Mouse (Mus musculus): ENCODE results near the gene Fcrl5. TPM values are rescaled to one million over a fixed set of nuclear protein-coding genes. Genes with fewer than 3 reads are reported as not detected.
A peak's percentile ranks its signal among the peaks of the same experiment; 100 is the strongest.

Fcrl5 gene
- polyA plus RNA-seq, 1 experiment from 2014 or later: not detected

GRCm38 (mm10) chr3:87525043-87525836 is 89.7 kb downstream of the Fcrl5 start, which contains the start of gene Etv3:
Gene Etv3, plus strand, starts transcription at chr3:87525407.
- Histone ChIP-seq H3K4me2 (ENCODE audit: low read length) (peak within 1 kb of the TSS; percentile 87), H3K27ac (replicated peaks in 1 of 2; ENCODE audit: control insufficient read depth in 1 of 2, insufficient read depth in 1 of 2, low read depth in 2 of 2, low read length in 2 of 2) (peak within 1 kb of the TSS; percentile 92 to 93), H3K9me3 (ENCODE audit: control insufficient read depth, low read length) (no peaks in the 10 kb centered on the region), H3K4me3 (ENCODE audit: control insufficient read depth in 1 of 2, insufficient read depth in 1 of 2, low read depth in 1 of 2, low read length in 2 of 2) (peak within 1 kb of the TSS; percentile 90 to 98), H3K9ac (ENCODE audit: low read length) (peak within 1 kb of the TSS; percentile 98), H3K27me3 (ENCODE audit: control insufficient read depth, insufficient read depth, low read length) (no peaks in the 10 kb centered on the region), H3K36me3 (ENCODE audit: control insufficient read depth, insufficient read depth, low read length) (peaks cover 32% of the 10 kb centered on the region), H3K4me1 (ENCODE audit: control insufficient read depth in 2 of 2, insufficient read depth in 2 of 2, low read length in 2 of 2) (peaks cover 11 to 30% of the 10 kb centered on the region in 2 experiments)
- WGBS: 3% methylated on average over 64 of the region's 64 CpGs
- peak; percentile 95 for ATAC-seq (ENCODE audit: insufficient number of reproducible peaks, insufficient read depth, low FRiP score, low read depth)

GRCm38 (mm10) chr3:87525837-87526570 is 90.4 kb downstream of the Fcrl5 start:
- peaks cover 10 to 30% of the 10 kb centered on the region in 2 experiments for H3K4me1 ChIP-seq (ENCODE audit: control insufficient read depth in 2 of 2, insufficient read depth in 2 of 2, low read length in 2 of 2)
- 6% methylated on average over 27 of the region's 27 CpGs for WGBS
- H3K4me2 ChIP-seq (ENCODE audit: low read length): peak overlapping the region; percentile 87
- peak overlapping the region; percentile 92 to 93 for H3K27ac ChIP-seq (replicated peaks in 1 of 2; ENCODE audit: control insufficient read depth in 1 of 2, insufficient read depth in 1 of 2, low read depth in 2 of 2, low read length in 2 of 2)
- H3K4me3 ChIP-seq (ENCODE audit: control insufficient read depth in 1 of 2, insufficient read depth in 1 of 2, low read depth in 1 of 2, low read length in 2 of 2): peak overlapping the region; percentile 90 to 98
- no peaks in the 10 kb centered on the region for H3K9me3 ChIP-seq (ENCODE audit: control insufficient read depth, low read length)
- no peaks in the 10 kb centered on the region for H3K27me3 ChIP-seq (ENCODE audit: control insufficient read depth, insufficient read depth, low read length)
- peak overlapping the region; percentile 98 for H3K9ac ChIP-seq (ENCODE audit: low read length)
- peak; percentile 8; the same call in 1 of the 2 replicates for ATAC-seq (ENCODE audit: insufficient number of reproducible peaks, insufficient read depth, low FRiP score, low read depth)
- peaks cover 39% of the 10 kb centered on the region for H3K36me3 ChIP-seq (ENCODE audit: control insufficient read depth, insufficient read depth, low read length)

DNA sequence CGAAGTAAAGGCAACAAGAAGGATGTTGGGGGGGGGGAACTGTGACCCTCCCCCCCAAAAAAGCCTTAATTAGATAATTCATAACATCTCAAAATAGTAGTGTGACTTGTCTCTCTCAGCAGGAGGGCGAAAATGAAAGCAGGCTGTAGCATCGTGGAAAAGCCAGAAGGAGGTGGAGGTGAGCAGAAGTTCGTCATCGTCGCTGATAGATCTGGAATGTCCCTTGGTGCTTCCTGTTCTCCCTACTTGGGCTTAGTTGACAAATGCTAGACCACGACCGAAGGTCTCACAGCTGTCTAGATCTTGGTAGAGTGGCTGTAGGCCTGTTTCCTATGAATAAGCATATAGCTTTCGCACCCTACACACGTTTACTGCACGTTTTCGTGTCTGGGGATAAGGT is 91.6 kb downstream of the Fcrl5 start:
- Histone ChIP-seq H3K9me3 (ENCODE audit: control insufficient read depth, low read length) (no peaks in the 10 kb centered on the region), H3K9ac (ENCODE audit: low read length) (no peak overlapping the region), H3K27me3 (ENCODE audit: control insufficient read depth, insufficient read depth, low read length) (no peaks in the 10 kb centered on the region), H3K36me3 (ENCODE audit: control insufficient read depth, insufficient read depth, low read length) (peaks cover 51% of the 10 kb centered on the region), H3K4me1 (ENCODE audit: control insufficient read depth in 2 of 2, insufficient read depth in 2 of 2, low read length in 2 of 2) (peaks cover 10 to 30% of the 10 kb centered on the region in 2 experiments), H3K4me3 (ENCODE audit: control insufficient read depth in 1 of 2, insufficient read depth in 1 of 2, low read depth in 1 of 2, low read length in 2 of 2) (no peak overlapping the region), H3K4me2 (ENCODE audit: low read length) (peak overlapping the region; percentile 87), H3K27ac (replicated peaks in 1 of 2; ENCODE audit: control insufficient read depth in 1 of 2, insufficient read depth in 1 of 2, low read depth in 2 of 2, low read length in 2 of 2) (no peak overlapping the region)
- WGBS: 63% methylated on average over 12 of the region's 12 CpGs
- ATAC-seq (ENCODE audit: insufficient number of reproducible peaks, insufficient read depth, low FRiP score, low read depth): no peak

GRCm38 (mm10) chr3:87528021-87528420 is 92.4 kb downstream of the Fcrl5 start:
- Histone ChIP-seq H3K9ac (ENCODE audit: low read length) (no peak overlapping the region), H3K4me2 (ENCODE audit: low read length) (peak overlapping the region; percentile 87; the same call in 1 of the 2 replicates), H3K4me3 (ENCODE audit: control insufficient read depth in 1 of 2, insufficient read depth in 1 of 2, low read depth in 1 of 2, low read length in 2 of 2) (no peak overlapping the region), H3K27me3 (ENCODE audit: control insufficient read depth, insufficient read depth, low read length) (no peaks in the 10 kb centered on the region), H3K9me3 (ENCODE audit: control insufficient read depth, low read length) (no peaks in the 10 kb centered on the region), H3K4me1 (ENCODE audit: control insufficient read depth in 2 of 2, insufficient read depth in 2 of 2, low read length in 2 of 2) (peaks cover 10 to 30% of the 10 kb centered on the region in 2 experiments), H3K36me3 (ENCODE audit: control insufficient read depth, insufficient read depth, low read length) (peaks cover 59% of the 10 kb centered on the region), H3K27ac (replicated peaks in 1 of 2; ENCODE audit: control insufficient read depth in 1 of 2, insufficient read depth in 1 of 2, low read depth in 2 of 2, low read length in 2 of 2) (0 out of 4 replicates have a peak overlapping the region, but pooled peaks of 1 of the 2 experiments have one; percentile 26)
- no peak for ATAC-seq (ENCODE audit: insufficient number of reproducible peaks, insufficient read depth, low FRiP score, low read depth)
- WGBS: 47% methylated on average over 8 of the region's 8 CpGs

DNA sequence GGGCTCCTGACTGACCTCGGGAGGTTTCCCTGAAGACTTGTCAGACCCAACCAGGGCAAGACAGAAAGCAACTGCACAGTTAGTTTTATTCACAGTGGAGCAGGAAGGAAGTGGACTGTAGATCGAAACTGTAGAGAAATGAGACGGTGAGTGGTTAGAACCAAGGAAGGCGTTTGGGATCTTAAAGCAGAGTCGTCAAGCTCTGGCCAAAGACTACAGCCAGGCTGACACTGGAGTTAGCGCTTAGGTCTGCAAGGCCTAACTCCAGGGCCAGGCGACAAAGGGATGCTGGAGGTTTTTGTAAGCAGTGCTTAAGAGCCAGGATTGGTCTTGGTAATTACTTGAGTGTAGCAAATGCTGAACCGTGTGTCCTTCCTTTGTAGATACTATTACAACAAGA is 93.3 kb downstream of the Fcrl5 start:
- H3K27ac ChIP-seq (replicated peaks in 1 of 2; ENCODE audit: control insufficient read depth in 1 of 2, insufficient read depth in 1 of 2, low read depth in 2 of 2, low read length in 2 of 2): no peak overlapping the region
- WGBS: 87% methylated on average over 8 of the region's 8 CpGs
- peaks cover 68% of the 10 kb centered on the region for H3K36me3 ChIP-seq (ENCODE audit: control insufficient read depth, insufficient read depth, low read length)
- H3K9ac ChIP-seq (ENCODE audit: low read length): no peak overlapping the region
- no peak overlapping the region for H3K4me2 ChIP-seq (ENCODE audit: low read length)
- H3K4me1 ChIP-seq (ENCODE audit: control insufficient read depth in 2 of 2, insufficient read depth in 2 of 2, low read length in 2 of 2): peaks cover 10 to 30% of the 10 kb centered on the region in 2 experiments
- no peaks in the 10 kb centered on the region for H3K9me3 ChIP-seq (ENCODE audit: control insufficient read depth, low read length)
- H3K4me3 ChIP-seq (ENCODE audit: control insufficient read depth in 1 of 2, insufficient read depth in 1 of 2, low read depth in 1 of 2, low read length in 2 of 2): no peak overlapping the region
- no peaks in the 10 kb centered on the region for H3K27me3 ChIP-seq (ENCODE audit: control insufficient read depth, insufficient read depth, low read length)
- no peak for ATAC-seq (ENCODE audit: insufficient number of reproducible peaks, insufficient read depth, low FRiP score, low read depth)

DNA sequence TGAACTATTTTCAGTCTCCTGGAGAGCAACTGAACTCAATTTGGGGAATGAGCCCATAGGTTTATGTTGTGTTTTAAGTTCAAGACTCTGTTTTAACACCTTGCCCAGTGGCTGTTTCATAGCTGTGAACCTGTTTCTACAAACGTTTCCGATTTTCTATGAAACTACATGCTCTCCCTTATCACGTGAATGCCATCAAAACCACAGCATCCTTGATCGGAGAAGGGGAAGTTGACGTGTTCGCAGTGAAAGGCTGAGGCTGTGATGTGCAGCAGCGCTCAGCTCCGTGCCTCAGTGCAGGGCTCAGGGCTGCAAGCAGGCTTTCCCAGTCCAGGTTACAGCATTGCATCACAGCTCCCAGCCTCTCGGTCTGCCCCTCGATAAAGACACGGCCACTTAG is 94.0 kb downstream of the Fcrl5 start:
- Histone ChIP-seq H3K9ac (ENCODE audit: low read length) (no peak overlapping the region), H3K36me3 (ENCODE audit: control insufficient read depth, insufficient read depth, low read length) (peaks cover 75% of the 10 kb centered on the region), H3K4me2 (ENCODE audit: low read length) (no peak overlapping the region), H3K27ac (replicated peaks in 1 of 2; ENCODE audit: control insufficient read depth in 1 of 2, insufficient read depth in 1 of 2, low read depth in 2 of 2, low read length in 2 of 2) (no peak overlapping the region), H3K27me3 (ENCODE audit: control insufficient read depth, insufficient read depth, low read length) (no peaks in the 10 kb centered on the region), H3K4me3 (ENCODE audit: control insufficient read depth in 1 of 2, insufficient read depth in 1 of 2, low read depth in 1 of 2, low read length in 2 of 2) (no peak overlapping the region), H3K4me1 (ENCODE audit: control insufficient read depth in 2 of 2, insufficient read depth in 2 of 2, low read length in 2 of 2) (peaks cover 10 to 28% of the 10 kb centered on the region in 2 experiments), H3K9me3 (ENCODE audit: control insufficient read depth, low read length) (no peaks in the 10 kb centered on the region)
- no peak for ATAC-seq (ENCODE audit: insufficient number of reproducible peaks, insufficient read depth, low FRiP score, low read depth)
- 90% methylated on average over 11 of the region's 11 CpGs for WGBS

DNA sequence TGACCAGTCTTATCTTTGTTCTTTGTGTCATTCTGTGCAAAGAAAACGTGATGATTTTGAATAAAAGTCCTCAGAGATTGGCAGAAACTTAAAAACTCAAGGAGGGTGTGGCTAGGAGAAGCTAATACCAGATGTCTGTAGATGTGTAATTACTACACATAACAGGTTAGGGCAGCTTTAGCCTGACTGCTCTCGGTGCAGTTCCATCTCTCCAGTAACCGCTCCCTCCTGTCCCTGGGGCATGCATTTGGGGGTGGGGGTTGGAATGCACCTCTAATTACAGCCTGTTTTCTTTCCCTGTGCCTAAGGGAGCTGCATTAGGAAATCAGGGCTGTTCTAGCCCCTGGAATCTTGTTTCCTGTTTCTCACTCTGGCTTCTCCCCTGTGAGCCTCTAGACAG is 94.7 kb downstream of the Fcrl5 start:
- H3K9ac ChIP-seq (ENCODE audit: low read length): no peak overlapping the region
- H3K27me3 ChIP-seq (ENCODE audit: control insufficient read depth, insufficient read depth, low read length): no peaks in the 10 kb centered on the region
- H3K4me3 ChIP-seq (ENCODE audit: control insufficient read depth in 1 of 2, insufficient read depth in 1 of 2, low read depth in 1 of 2, low read length in 2 of 2): no peak overlapping the region
- no peaks in the 10 kb centered on the region for H3K9me3 ChIP-seq (ENCODE audit: control insufficient read depth, low read length)
- no peak overlapping the region for H3K27ac ChIP-seq (replicated peaks in 1 of 2; ENCODE audit: control insufficient read depth in 1 of 2, insufficient read depth in 1 of 2, low read depth in 2 of 2, low read length in 2 of 2)
- H3K36me3 ChIP-seq (ENCODE audit: control insufficient read depth, insufficient read depth, low read length): peaks cover 82% of the 10 kb centered on the region
- peaks cover 6 to 24% of the 10 kb centered on the region in 2 experiments for H3K4me1 ChIP-seq (ENCODE audit: control insufficient read depth in 2 of 2, insufficient read depth in 2 of 2, low read length in 2 of 2)
- no peak for ATAC-seq (ENCODE audit: insufficient number of reproducible peaks, insufficient read depth, low FRiP score, low read depth)
- WGBS: 90% methylated on average over 3 of the region's 3 CpGs
- no peak overlapping the region for H3K4me2 ChIP-seq (ENCODE audit: low read length)

Data from heart, embryonic 14.5 days (tissue).